Mouse (Mus musculus) Patski (cell line): ENCODE measurements around the gene Rcan1. TPM values are rescaled to one million over a fixed set of nuclear protein-coding genes. Genes with fewer than 3 reads are reported as not detected.
A peak's percentile ranks its signal among the peaks of the same experiment; 100 is the strongest.

Experiments used
- ATAC-seq: fragments of 100-300 bp; one replicate; pipeline ENCODE4 v1.8.0; 2021
- CTCF ChIA-PET: fragments of 350-600 bp; sonication (Branson Sonifier 250); formaldehyde crosslinking; loops from one replicate; lab custom pipeline; 2022; ENCODE audit warnings: inconsistent platforms; lab: Charles Lee
- POLR2A ChIA-PET: fragments of 350-600 bp; sonication (Branson Sonifier 250); formaldehyde crosslinking; loops from one replicate; lab custom pipeline; 2022; ENCODE audit warnings: antibody characterized with exemption, inconsistent platforms; lab: Charles Lee
- DNase-seq: peaks from one replicate; pipeline ENCODE4 v3.0.0-alpha.2; 2011; ENCODE audit warnings: low read depth, low spot score
- H3K27me3 ChIP-seq: fragments of 371-371 bp; one replicate; pipeline ENCODE4 v1.5.1; 2021
- CTCF ChIP-seq: fragments of 100-300 bp; IDR thresholded peaks from one replicate; pipeline ENCODE4 v1.5.1; 2021
- in situ Hi-C: fragments of 300-500 bp; cut with MboI; formaldehyde crosslinking; loops from 3 replicates; pipeline ENCODE4 v1.11.1; 2018; ENCODE audit warnings: low pct_unique_long_range_greater_than_20kb, mixed read lengths
- polyA plus RNA-seq: library from polyadenylated mRNA; unstranded; gene quantifications from one replicate; pipeline ENCODE4 v1.2.3, GENCODE M21; 2021

Rcan1 gene
- polyA plus RNA-seq, 1 experiment from 2014 or later: 119 TPM

- DNase-seq: no peak
- TF ChIP-seq CTCF: no peak
- ATAC-seq: no peak
- peaks cover 14% of the 10 kb centered on the region for H3K27me3 ChIP-seq
- POLR2A ChIA-PET: interaction anchor here (0.7 kb wide), 1 partner anchor 1015 kb away, joined by 6 read pairs; no protein-coding TSS in a partner anchor
- CTCF ChIA-PET: no interaction called here
- in situ Hi-C loops: no loop called here
These were observed 29.9 kb upstream of the Rcan1 start for GRCm38 (mm10) chr16:92500534-92500933.

- ATAC-seq (no peak), DNase-seq (no peak)
- no peak for TF ChIP-seq CTCF
- ChIA-PET CTCF (interaction anchor here (0.9 kb wide), 1 partner anchor 163 kb away, joined by 3 read pairs; no protein-coding TSS in a partner anchor), POLR2A (no interaction called here)
- in situ Hi-C loops: no loop called here
- H3K27me3 ChIP-seq: peaks cover 9% of the 10 kb centered on the region
These were observed 28.7 kb upstream of the Rcan1 start for GRCm38 (mm10) chr16:92499324-92499723.

- DNase-seq: no peak
- ChIA-PET POLR2A (no interaction called here), CTCF (no interaction called here)
- in situ Hi-C loops: no loop called here
- TF ChIP-seq CTCF: no peak
- H3K27me3 ChIP-seq: peaks cover 9% of the 10 kb centered on the region
- no peak for ATAC-seq
These were observed 27.9 kb upstream of the Rcan1 start for GRCm38 (mm10) chr16:92498589-92498981.

- TF ChIP-seq CTCF: no peak
- in situ Hi-C loops: no loop called here
- peaks cover 9% of the 10 kb centered on the region for H3K27me3 ChIP-seq
- POLR2A ChIA-PET: no interaction called here
- no peak for ATAC-seq
- DNase-seq: no peak
- CTCF ChIA-PET: no interaction called here
These were observed 27.4 kb upstream of the Rcan1 start for GRCm38 (mm10) chr16:92497851-92498588.

- POLR2A ChIA-PET: interaction anchor here (0.7 kb wide), 1 partner anchor 20 kb away, joined by 3 read pairs; no protein-coding TSS in a partner anchor
- peaks cover 9% of the 10 kb centered on the region for H3K27me3 ChIP-seq
- CTCF ChIA-PET: no interaction called here
- no peak for TF ChIP-seq CTCF
- no peak for ATAC-seq
- DNase-seq: no peak
- in situ Hi-C loops: no loop called here
These were observed 18.7 kb upstream of the Rcan1 start for GRCm38 (mm10) chr16:92489356-92489755.

- ATAC-seq (no peak), DNase-seq (no peak)
- no peak for TF ChIP-seq CTCF
- ChIA-PET POLR2A (no interaction called here), CTCF (interaction anchor here (1.2 kb wide), 1 partner anchor 30 kb away, joined by 3 read pairs; no protein-coding TSS in a partner anchor)
- H3K27me3 ChIP-seq: peaks cover 14% of the 10 kb centered on the region
- in situ Hi-C loops: no loop called here
These were observed 17.8 kb upstream of the Rcan1 start for GRCm38 (mm10) chr16:92488456-92488855.

GRCm38 (mm10) chr16:92487489-92487888 is 16.8 kb upstream of the Rcan1 start:
- DNase-seq (no peak), ATAC-seq (no peak)
- peaks cover 14% of the 10 kb centered on the region for H3K27me3 ChIP-seq
- peak; percentile 59 for TF ChIP-seq CTCF
- in situ Hi-C loops: no loop called here
- ChIA-PET CTCF (interaction anchor here (0.7 to 1.2 kb wide), 3 partner anchors 9 to 173 kb away, joined by 3 to 5 read pairs (median 3); no protein-coding TSS in a partner anchor), POLR2A (no interaction called here)

- CTCF ChIA-PET: interaction anchor here (0.7 to 1.2 kb wide), 2 partner anchors 9 to 173 kb away, joined by 3 to 5 read pairs; no protein-coding TSS in a partner anchor
- peaks cover 18% of the 10 kb centered on the region for H3K27me3 ChIP-seq
- ATAC-seq: no peak
- no peak for DNase-seq
- POLR2A ChIA-PET: no interaction called here
- no peak for TF ChIP-seq CTCF
- in situ Hi-C loops: no loop called here
These were observed 16.4 kb upstream of the Rcan1 start for GRCm38 (mm10) chr16:92487086-92487485.

- H3K27me3 ChIP-seq: peaks cover 23% of the 10 kb centered on the region
- POLR2A ChIA-PET: no interaction called here
- in situ Hi-C loops: no loop called here
- ATAC-seq: no peak
- DNase-seq: no peak
- no peak for TF ChIP-seq CTCF
- CTCF ChIA-PET: no interaction called here
These were observed 14.8 kb upstream of the Rcan1 start, which contains the start of gene Clic6 for GRCm38 (mm10) chr16:92485436-92485835. Gene Clic6 (plus strand): TSS chr16:92485736.

- CTCF ChIA-PET: interaction anchor here (0.9 to 2.2 kb wide), 4 partner anchors 9 to 138 kb away, joined by 3 to 5 read pairs (median 4); no protein-coding TSS in a partner anchor
- peak; percentile 85 for TF ChIP-seq CTCF
- in situ Hi-C loops: no loop called here
- peaks cover 28% of the 10 kb centered on the region for H3K27me3 ChIP-seq
- DNase-seq (no peak), ATAC-seq (no peak)
- POLR2A ChIA-PET: no interaction called here
These were observed 8.0 kb upstream of the Rcan1 start for GRCm38 (mm10) chr16:92478561-92479150.
